Mouse (Mus musculus) neural tube, embryonic 11.5 days (tissue): ENCODE data around the gene Sertad3. TPM values are rescaled to one million over a fixed set of nuclear protein-coding genes. Genes with fewer than 3 reads are reported as not detected.
A peak's percentile ranks its signal among the peaks of the same experiment; 100 is the strongest.

Experiments
- ATAC-seq: fragments of 200-750 bp; cut with Nextera tagmentation; 2 replicates; pipeline ENCODE4 v1.8.0; 2017; ENCODE audit warnings: moderate number of reproducible peaks, mild to moderate bottlenecking, moderate TSS enrichment, moderate library complexity; ENCODE audit not compliant: insufficient read depth, low FRiP score, low TSS enrichment
- DNase-seq: peaks from one replicate; pipeline ENCODE4 v3.0.0-alpha.2; 2015; ENCODE audit warnings: low spot score
- H3K27ac ChIP-seq: fragments of 300-500 bp; sonication (generic); 2 replicates; pipeline ENCODE4 v1.5.1; 2014; ENCODE audit warnings: low read depth, mild to moderate bottlenecking, low read length
- H3K27me3 ChIP-seq: fragments of 300-500 bp; sonication (generic); 2 replicates; pipeline ENCODE4 v1.6.1; 2014; ENCODE audit warnings: mild to moderate bottlenecking, low read length, mixed read lengths; ENCODE audit not compliant: control insufficient read depth, insufficient read depth
- H3K36me3 ChIP-seq: fragments of 300-500 bp; sonication (generic); 2 replicates; pipeline ENCODE4 v1.6.1; 2014; ENCODE audit warnings: mild to moderate bottlenecking, low read length, moderate library complexity, mixed read lengths; ENCODE audit not compliant: control insufficient read depth, insufficient read depth
- H3K4me1 ChIP-seq: fragments of 300-500 bp; sonication (generic); 2 replicates; pipeline ENCODE4 v1.6.1; 2014; ENCODE audit warnings: low read length, mixed read lengths; ENCODE audit not compliant: control insufficient read depth, insufficient read depth
- H3K4me2 ChIP-seq: fragments of 300-500 bp; sonication (generic); 2 replicates; pipeline ENCODE4 v1.6.1; 2014; ENCODE audit warnings: low read depth, mild to moderate bottlenecking, moderate library complexity
- H3K4me3 ChIP-seq: fragments of 300-500 bp; sonication (generic); 2 replicates; pipeline ENCODE4 v1.5.1; 2014; ENCODE audit warnings: low read depth, low read length
- H3K9ac ChIP-seq: fragments of 300-500 bp; sonication (generic); 2 replicates; pipeline ENCODE4 v1.6.1; 2014; ENCODE audit warnings: mild to moderate bottlenecking, low read length
- H3K9me3 ChIP-seq: fragments of 300-500 bp; sonication (generic); 2 replicates; pipeline ENCODE4 v1.6.1; 2016; ENCODE audit warnings: low read length; ENCODE audit not compliant: control insufficient read depth
- WGBS: fragments of 180-500 bp; shearing (Covaris S2); extraction: QIAGEN DNeasy Blood & Tissue Kit; methylation state at CpG from one replicate; pipeline ENCODE4 v1.1.7; 2014; 5-methylcytosine and 5-hydroxymethylcytosine counted together
- polyA plus RNA-seq: library from polyadenylated mRNA; unstranded; fragments of >200 nt; fragmentation: Nextera tagmentation; extraction: Ambion mirVana; gene quantifications from 2 replicates; pipeline ENCODE4 v1.2.1, GENCODE M21; 2014

Sertad3 gene
- polyA plus RNA-seq, 1 experiment from 2014 or later, result 24.0 TPM

- H3K4me1 ChIP-seq, result no peaks in the 10 kb centered on the region
- H3K27ac ChIP-seq, result no peak overlapping the region; the same call in 1 of the 2 replicates
- peak overlapping the region; percentile 59 for H3K9ac ChIP-seq
- H3K9me3 ChIP-seq, result no peaks in the 10 kb centered on the region
- H3K4me2 ChIP-seq, result peak overlapping the region; percentile 81
- H3K36me3 ChIP-seq, result peaks cover 3% of the 10 kb centered on the region; the same call in 1 of the 2 replicates
- whole genome bisulfite sequencing, result 0% methylated on average over 23 of the region's 23 CpGs
- DNase-seq (peak; percentile 97), ATAC-seq (peak; percentile 82)
- H3K27me3 ChIP-seq, result no peaks in the 10 kb centered on the region
- peak overlapping the region; percentile 64 for H3K4me3 ChIP-seq
Measured at GRCm38 (mm10) chr7:27474490-27474954, 954 bp downstream of the Sertad3 start.

- ATAC-seq (no peak), DNase-seq (no peak)
- no peak overlapping the region for H3K4me3 ChIP-seq
- no peak overlapping the region for H3K9ac ChIP-seq
- no peaks in the 10 kb centered on the region for H3K4me1 ChIP-seq
- 98% methylated on average over 2 of the region's 2 CpGs for WGBS
- H3K36me3 ChIP-seq, result peaks cover 3% of the 10 kb centered on the region; the same call in 1 of the 2 replicates
- no peaks in the 10 kb centered on the region for H3K9me3 ChIP-seq
- no peak overlapping the region for H3K27ac ChIP-seq
- H3K27me3 ChIP-seq, result no peaks in the 10 kb centered on the region
- no peak overlapping the region for H3K4me2 ChIP-seq
Measured at GRCm38 (mm10) chr7:27475596-27475995, 2.0 kb downstream of the Sertad3 start.

- Histone ChIP-seq H3K9ac (no peak overlapping the region), H3K27ac (no peak overlapping the region), H3K4me2 (no peak overlapping the region), H3K27me3 (no peaks in the 10 kb centered on the region), H3K4me3 (no peak overlapping the region), H3K36me3 (peaks cover 3% of the 10 kb centered on the region; the same call in 1 of the 2 replicates), H3K4me1 (no peaks in the 10 kb centered on the region), H3K9me3 (no peaks in the 10 kb centered on the region)
- ATAC-seq (no peak), DNase-seq (no peak)
- WGBS, result 98% methylated on average over 14 of the region's 14 CpGs
Measured at GRCm38 (mm10) chr7:27476098-27476635, 2.6 kb downstream of the Sertad3 start.

- Histone ChIP-seq H3K9ac (no peak overlapping the region), H3K4me1 (0 out of 2 replicates have a peak, but pooled peaks cover 4% of the 10 kb centered on the region), H3K27me3 (no peaks in the 10 kb centered on the region), H3K27ac (no peak overlapping the region), H3K4me3 (no peak overlapping the region), H3K9me3 (no peaks in the 10 kb centered on the region), H3K4me2 (no peak overlapping the region), H3K36me3 (peaks cover 3% of the 10 kb centered on the region; the same call in 1 of the 2 replicates)
- ATAC-seq (no peak), DNase-seq (no peak)
- WGBS, result 88% methylated on average over 7 of the region's 7 CpGs
Measured at GRCm38 (mm10) chr7:27478561-27478960, 5.0 kb downstream of the Sertad3 start.

GRCm38 (mm10) chr7:27479750-27480149 lies 6.2 kb downstream of the Sertad3 start:
- Histone ChIP-seq H3K27ac (no peak overlapping the region), H3K27me3 (no peaks in the 10 kb centered on the region), H3K9me3 (no peaks in the 10 kb centered on the region), H3K4me3 (no peak overlapping the region), H3K4me2 (no peak overlapping the region), H3K9ac (no peak overlapping the region), H3K4me1 (0 out of 2 replicates have a peak, but pooled peaks cover 4% of the 10 kb centered on the region), H3K36me3 (peaks cover 3% of the 10 kb centered on the region; the same call in 1 of the 2 replicates)
- WGBS, result 67% methylated on average over 1 of the region's 1 CpGs
- no peak for DNase-seq
- no peak for ATAC-seq

- H3K27ac ChIP-seq, result no peak overlapping the region
- no peak overlapping the region for H3K4me3 ChIP-seq
- peaks cover 3% of the 10 kb centered on the region; the same call in 1 of the 2 replicates for H3K36me3 ChIP-seq
- H3K4me1 ChIP-seq, result 0 out of 2 replicates have a peak, but pooled peaks cover 4% of the 10 kb centered on the region
- no peak for DNase-seq
- H3K9me3 ChIP-seq, result no peaks in the 10 kb centered on the region
- no peaks in the 10 kb centered on the region for H3K27me3 ChIP-seq
- no peak overlapping the region for H3K9ac ChIP-seq
- ATAC-seq, result no peak
- WGBS, result 77% methylated on average over 3 of the region's 3 CpGs
- no peak overlapping the region for H3K4me2 ChIP-seq
Measured at GRCm38 (mm10) chr7:27480506-27480905, 6.9 kb downstream of the Sertad3 start.

GRCm38 (mm10) chr7:27480927-27481626 lies 7.5 kb downstream of the Sertad3 start:
- peak overlapping the region; percentile 43 for H3K4me2 ChIP-seq
- ATAC-seq (no peak), DNase-seq (no peak)
- H3K36me3 ChIP-seq, result peaks cover 3% of the 10 kb centered on the region; the same call in 1 of the 2 replicates
- H3K9ac ChIP-seq, result peak overlapping the region; percentile 53
- H3K27ac ChIP-seq, result peak overlapping the region; percentile 11; the same call in 1 of the 2 replicates
- 20% methylated on average over 8 of the region's 11 CpGs for WGBS
- peak overlapping the region; percentile 17 for H3K4me3 ChIP-seq
- H3K27me3 ChIP-seq, result no peaks in the 10 kb centered on the region
- no peaks in the 10 kb centered on the region for H3K9me3 ChIP-seq
- H3K4me1 ChIP-seq, result 0 out of 2 replicates have a peak, but pooled peaks cover 4% of the 10 kb centered on the region

GRCm38 (mm10) chr7:27481627-27481969 lies 8.0 kb downstream of the Sertad3 start:
- peak; percentile 42; the same call in 1 of the 2 replicates for ATAC-seq

More at GRCm38 (mm10) chr7:27481627-27481969, 8.0 kb downstream of the Sertad3 start:
- peak overlapping the region; percentile 17 for H3K4me3 ChIP-seq
- H3K9me3 ChIP-seq, result no peaks in the 10 kb centered on the region
- H3K27me3 ChIP-seq, result no peaks in the 10 kb centered on the region
- WGBS, result 0% methylated on average over 9 of the region's 12 CpGs
- H3K9ac ChIP-seq, result peak overlapping the region; percentile 53
- peak overlapping the region; percentile 43 for H3K4me2 ChIP-seq
- H3K27ac ChIP-seq, result peak overlapping the region; percentile 11; the same call in 1 of the 2 replicates
- DNase-seq, result peak; percentile 77
- H3K36me3 ChIP-seq, result no peaks in the 10 kb centered on the region
- H3K4me1 ChIP-seq, result 0 out of 2 replicates have a peak, but pooled peaks cover 4% of the 10 kb centered on the region
